Mouse (Mus musculus) liver, embryonic 11.5 days (tissue): ENCODE results near the gene Serpini1. TPM values are rescaled to one million over a fixed set of nuclear protein-coding genes. Genes with fewer than 3 reads are reported as not detected.

Experiments used
- ATAC-seq: fragments of 200-750 bp; cut with Nextera tagmentation; replicated peaks from 2 replicates; pipeline ENCODE4 v1.8.0; 2017; ENCODE audit warnings: moderate number of reproducible peaks, mild to moderate bottlenecking, moderate TSS enrichment, moderate library complexity; ENCODE audit not compliant: low FRiP score
- DNase-seq: peaks from one replicate; pipeline ENCODE4 v3.0.0-alpha.2; 2017; ENCODE audit warnings: low spot score
- H3K27ac ChIP-seq: fragments of 300-500 bp; sonication (generic); 2 replicates; pipeline ENCODE4 v1.5.1; 2014; ENCODE audit warnings: mild to moderate bottlenecking, low read depth, low read length, control low read depth
- H3K27me3 ChIP-seq: fragments of 300-500 bp; sonication (generic); replicated peaks from 2 replicates; pipeline ENCODE4 v1.6.1; 2014; ENCODE audit warnings: low read length, mixed read lengths; ENCODE audit not compliant: control insufficient read depth, insufficient read depth
- H3K36me3 ChIP-seq: fragments of 300-500 bp; sonication (generic); 2 replicates; pipeline ENCODE4 v1.6.1; 2014; ENCODE audit warnings: mild to moderate bottlenecking, low read length, moderate library complexity, mixed read lengths; ENCODE audit not compliant: control insufficient read depth, insufficient read depth
- H3K4me1 ChIP-seq: fragments of 300-500 bp; sonication (generic); replicated peaks from 2 replicates; pipeline ENCODE4 v1.6.1; 2014; ENCODE audit warnings: low read length, mixed read lengths; ENCODE audit not compliant: control insufficient read depth, insufficient read depth
- H3K4me2 ChIP-seq: fragments of 300-500 bp; sonication (generic); 2 replicates; pipeline ENCODE4 v1.6.1; 2014; ENCODE audit warnings: mild to moderate bottlenecking, control low read depth, moderate library complexity
- H3K4me3 ChIP-seq: fragments of 300-500 bp; sonication (generic); 2 replicates; pipeline ENCODE4 v1.5.1; 2014; ENCODE audit warnings: low read depth, low read length, control low read depth
- H3K9ac ChIP-seq: fragments of 300-500 bp; sonication (generic); 2 replicates; pipeline ENCODE4 v1.6.1; 2014; ENCODE audit warnings: low read depth, low read length, control low read depth
- H3K9me3 ChIP-seq: fragments of 300-500 bp; sonication (generic); 2 replicates; pipeline ENCODE4 v1.6.1; 2016; ENCODE audit warnings: low read length, inconsistent platforms, mixed read lengths; ENCODE audit not compliant: control insufficient read depth
- WGBS: fragments of 180-500 bp; shearing (Covaris S2); extraction: QIAGEN DNeasy Blood & Tissue Kit; methylation state at CpG from one replicate; pipeline ENCODE4 v1.1.7; 2014; 5-methylcytosine and 5-hydroxymethylcytosine counted together
- polyA plus RNA-seq: library from polyadenylated mRNA; unstranded; fragments of >200 nt; fragmentation: Nextera tagmentation; extraction: Ambion mirVana; gene quantifications from 2 replicates; pipeline ENCODE4 v1.2.1, GENCODE M21; 2014

The Serpini1 gene
- polyA plus RNA-seq: 0.57 and 0.75 TPM in 2 replicates

- Histone ChIP-seq H3K36me3 (no peaks in the 10 kb centered on the region), H3K4me2 (peak within 1 kb of the TSS; percentile 80), H3K27me3 (no peaks in the 10 kb centered on the region), H3K4me3 (peak within 1 kb of the TSS; percentile 85), H3K9me3 (no peaks in the 10 kb centered on the region), H3K9ac (peak within 1 kb of the TSS; percentile 73), H3K27ac (peak within 1 kb of the TSS; percentile 81), H3K4me1 (peaks cover 8% of the 10 kb centered on the region; the same call in 1 of the 2 replicates)
- under 1% methylated on average over 19 of the region's 19 CpGs for WGBS
- DNase-seq (no peak), ATAC-seq (peak; percentile 90)
Measured at GRCm38 (mm10) chr3:75557292-75557691, at the start of gene Serpini1. TSS of gene Serpini1 (plus strand) at chr3:75557547.

- DNase-seq: no peak
- H3K4me1 ChIP-seq: no peaks in the 10 kb centered on the region
- peak; percentile 74 for ATAC-seq
- H3K36me3 ChIP-seq: peaks cover 10% of the 10 kb centered on the region; the same call in 1 of the 2 replicates
- H3K9ac ChIP-seq: no peak overlapping the region
- no peaks in the 10 kb centered on the region for H3K27me3 ChIP-seq
- no peak overlapping the region for H3K27ac ChIP-seq
- no peaks in the 10 kb centered on the region for H3K9me3 ChIP-seq
- 80% methylated on average over 7 of the region's 7 CpGs for WGBS
- H3K4me3 ChIP-seq: no peak overlapping the region
- no peak overlapping the region for H3K4me2 ChIP-seq
Measured at GRCm38 (mm10) chr3:75517631-75518250, 39.6 kb upstream of the Serpini1 start.

- DNase-seq (no peak), ATAC-seq (no peak)
- no peaks in the 10 kb centered on the region for H3K9me3 ChIP-seq
- H3K4me1 ChIP-seq: no peaks in the 10 kb centered on the region
- no peak overlapping the region for H3K4me2 ChIP-seq
- H3K36me3 ChIP-seq: peaks cover 6% of the 10 kb centered on the region; the same call in 1 of the 2 replicates
- no peak overlapping the region for H3K9ac ChIP-seq
- WGBS: 82% methylated on average over 2 of the region's 2 CpGs
- H3K27me3 ChIP-seq: no peaks in the 10 kb centered on the region
- H3K4me3 ChIP-seq: no peak overlapping the region
- no peak overlapping the region for H3K27ac ChIP-seq
Measured at GRCm38 (mm10) chr3:75521314-75521713, 36.0 kb upstream of the Serpini1 start.

GRCm38 (mm10) chr3:75522527-75522926 is 34.8 kb upstream of the Serpini1 start:
- WGBS: 96% methylated on average over 1 of the region's 1 CpGs
- no peak overlapping the region for H3K4me3 ChIP-seq
- ATAC-seq: no peak
- no peak for DNase-seq
- H3K9ac ChIP-seq: no peak overlapping the region
- no peak overlapping the region for H3K4me2 ChIP-seq
- no peak overlapping the region for H3K27ac ChIP-seq
- H3K4me1 ChIP-seq: no peaks in the 10 kb centered on the region
- H3K27me3 ChIP-seq: no peaks in the 10 kb centered on the region
- H3K9me3 ChIP-seq: no peaks in the 10 kb centered on the region
- H3K36me3 ChIP-seq: peaks cover 14% of the 10 kb centered on the region; the same call in 1 of the 2 replicates

GRCm38 (mm10) chr3:75531074-75531473 is 26.3 kb upstream of the Serpini1 start:
- no peak for ATAC-seq
- DNase-seq: no peak
- peaks cover 7% of the 10 kb centered on the region; the same call in 1 of the 2 replicates for H3K4me1 ChIP-seq
- no peaks in the 10 kb centered on the region for H3K27me3 ChIP-seq
- peaks cover 8% of the 10 kb centered on the region; the same call in 1 of the 2 replicates for H3K36me3 ChIP-seq
- no peak overlapping the region for H3K4me3 ChIP-seq
- 86% methylated on average over 3 of the region's 3 CpGs for WGBS
- H3K27ac ChIP-seq: no peak overlapping the region
- no peak overlapping the region for H3K4me2 ChIP-seq
- H3K9me3 ChIP-seq: no peaks in the 10 kb centered on the region
- H3K9ac ChIP-seq: no peak overlapping the region

GRCm38 (mm10) chr3:75534045-75534834 is 23.1 kb upstream of the Serpini1 start:
- ATAC-seq (peak; percentile 90), DNase-seq (no peak)
- Histone ChIP-seq H3K36me3 (peaks cover 2% of the 10 kb centered on the region; the same call in 1 of the 2 replicates), H3K9ac (no peak overlapping the region), H3K9me3 (no peaks in the 10 kb centered on the region), H3K4me3 (no peak overlapping the region), H3K4me2 (0 out of 2 replicates have a peak overlapping the region, but pooled peaks have one; percentile 8), H3K27ac (0 out of 2 replicates have a peak overlapping the region, but pooled peaks have one; percentile 14), H3K27me3 (no peaks in the 10 kb centered on the region), H3K4me1 (peaks cover 7% of the 10 kb centered on the region; the same call in 1 of the 2 replicates)
- 58% methylated on average over 3 of the region's 3 CpGs for WGBS

- no peak overlapping the region for H3K4me3 ChIP-seq
- H3K9ac ChIP-seq: no peak overlapping the region
- no peak for DNase-seq
- H3K9me3 ChIP-seq: no peaks in the 10 kb centered on the region
- no peak for ATAC-seq
- 81% methylated on average over 4 of the region's 4 CpGs for WGBS
- H3K27me3 ChIP-seq: no peaks in the 10 kb centered on the region
- H3K4me1 ChIP-seq: peaks cover 12% of the 10 kb centered on the region
- H3K27ac ChIP-seq: no peak overlapping the region
- H3K36me3 ChIP-seq: peaks cover 2% of the 10 kb centered on the region; the same call in 1 of the 2 replicates
- no peak overlapping the region for H3K4me2 ChIP-seq
Measured at GRCm38 (mm10) chr3:75541259-75541658, 16.1 kb upstream of the Serpini1 start.

- ATAC-seq: peak; percentile 83
- DNase-seq: no peak
- no peak overlapping the region for H3K4me2 ChIP-seq
Measured at GRCm38 (mm10) chr3:75542852-75543251, 14.5 kb upstream of the Serpini1 start.

More at GRCm38 (mm10) chr3:75542852-75543251, 14.5 kb upstream of the Serpini1 start:
- H3K4me1 ChIP-seq: peaks cover 12% of the 10 kb centered on the region
- no peak overlapping the region for H3K4me3 ChIP-seq
- 0 out of 2 replicates have a peak overlapping the region, but pooled peaks have one; percentile 8 for H3K27ac ChIP-seq
- 75% methylated on average over 3 of the region's 3 CpGs for WGBS
- no peaks in the 10 kb centered on the region for H3K27me3 ChIP-seq
- no peaks in the 10 kb centered on the region for H3K9me3 ChIP-seq
- no peak overlapping the region for H3K9ac ChIP-seq
- H3K36me3 ChIP-seq: no peaks in the 10 kb centered on the region
